Mouse (Mus musculus): ENCODE measurements around the gene Agtpbp1. TPM values are rescaled to one million over a fixed set of nuclear protein-coding genes. Genes with fewer than 3 reads are reported as not detected.
"Not testable (repeated sequence)": the region's sequence is repeated elsewhere in the genome, so short reads cannot be mapped to it uniquely, and the experiment has no call there.

Gene Agtpbp1
- polyA plus RNA-seq, 1 experiment from 2014 or later: 44.7 TPM

GRCm38 (mm10) chr13:59494619-59495262, 90.3 kb downstream of the Agtpbp1 start:
- no peak overlapping the region for H3K27ac ChIP-seq

GRCm38 (mm10) chr13:59490726-59491125, 94.3 kb downstream of the Agtpbp1 start:
- no peak for ATAC-seq (ENCODE audit: low FRiP score, low read depth)
- Histone ChIP-seq H3K9me3 (no peaks in the 10 kb centered on the region), H3K9ac (no peak overlapping the region), H3K36me3 (peaks cover 12% of the 10 kb centered on the region), H3K4me1 (peaks cover under 1% of the 10 kb centered on the region; the same call in 1 of the 2 replicates), H3K27me3 (replicated peaks) (no peaks in the 10 kb centered on the region), H3K27ac (no peak overlapping the region), H3K4me2 (replicated peaks) (no peak overlapping the region), H3K4me3 (no peak overlapping the region)
- 74% methylated on average over 4 of the region's 4 CpGs for WGBS

More at GRCm38 (mm10) chr13:59494619-59495262, 90.3 kb downstream of the Agtpbp1 start:
- Histone ChIP-seq H3K9ac (no peak overlapping the region), H3K27me3 (replicated peaks) (no peaks in the 10 kb centered on the region), H3K9me3 (no peaks in the 10 kb centered on the region), H3K4me1 (peaks cover 6% of the 10 kb centered on the region; the same call in 1 of the 2 replicates), H3K4me2 (replicated peaks) (no peak overlapping the region), H3K36me3 (peaks cover 17% of the 10 kb centered on the region), H3K4me3 (no peak overlapping the region)
- no peak for ATAC-seq (ENCODE audit: low FRiP score, low read depth)
- WGBS: 83% methylated on average over 5 of the region's 5 CpGs

GRCm38 (mm10) chr13:59489143-59489542, 95.9 kb downstream of the Agtpbp1 start:
- Histone ChIP-seq H3K4me1 (no peaks in the 10 kb centered on the region), H3K9me3 (no peaks in the 10 kb centered on the region), H3K27ac (no peak overlapping the region), H3K4me2 (replicated peaks) (no peak overlapping the region), H3K4me3 (no peak overlapping the region), H3K9ac (no peak overlapping the region), H3K36me3 (peaks cover under 1% of the 10 kb centered on the region), H3K27me3 (replicated peaks) (no peaks in the 10 kb centered on the region)
- ATAC-seq (ENCODE audit: low FRiP score, low read depth): no peak
- 69% methylated on average over 2 of the region's 2 CpGs for WGBS

DNA sequence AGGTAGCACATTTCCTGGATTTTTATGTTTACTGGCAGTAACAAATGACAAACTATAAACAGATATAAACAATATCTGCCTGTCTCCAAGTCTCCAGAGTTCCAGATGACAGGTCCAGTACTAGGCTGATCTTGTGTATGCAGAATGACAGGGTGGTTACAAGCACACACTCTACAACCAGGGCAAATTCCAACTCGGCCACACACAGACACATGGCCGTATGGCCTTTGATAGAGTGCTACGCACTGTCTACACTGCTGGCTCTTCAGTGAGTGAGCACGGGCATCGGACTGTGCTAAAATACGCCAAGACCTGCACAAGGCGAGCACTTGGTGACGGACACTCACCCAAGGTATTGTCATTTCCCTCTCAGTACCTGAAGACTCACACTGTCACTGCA, 97.7 kb downstream of the Agtpbp1 start:
- no peak for ATAC-seq (ENCODE audit: low FRiP score, low read depth)
- Histone ChIP-seq H3K9me3 (no peaks in the 10 kb centered on the region), H3K4me2 (replicated peaks) (no peak overlapping the region), H3K36me3 (peaks cover 2% of the 10 kb centered on the region; the same call in 1 of the 2 replicates), H3K4me1 (no peaks in the 10 kb centered on the region), H3K4me3 (no peak overlapping the region), H3K9ac (no peak overlapping the region), H3K27ac (no peak overlapping the region), H3K27me3 (replicated peaks) (no peaks in the 10 kb centered on the region)
- WGBS: 95% methylated on average over 8 of the region's 8 CpGs

- Histone ChIP-seq H3K4me1 (no peaks in the 10 kb centered on the region), H3K4me2 (replicated peaks) (no peak overlapping the region), H3K4me3 (no peak overlapping the region), H3K27me3 (replicated peaks) (no peaks in the 10 kb centered on the region), H3K9me3 (no peaks in the 10 kb centered on the region), H3K27ac (no peak overlapping the region), H3K36me3 (peaks cover 6% of the 10 kb centered on the region), H3K9ac (no peak overlapping the region)
- ATAC-seq (ENCODE audit: low FRiP score, low read depth): no peak
- WGBS: 92% methylated on average over 5 of the region's 5 CpGs
Observed at GRCm38 (mm10) chr13:59486243-59486642, 98.8 kb downstream of the Agtpbp1 start.

DNA sequence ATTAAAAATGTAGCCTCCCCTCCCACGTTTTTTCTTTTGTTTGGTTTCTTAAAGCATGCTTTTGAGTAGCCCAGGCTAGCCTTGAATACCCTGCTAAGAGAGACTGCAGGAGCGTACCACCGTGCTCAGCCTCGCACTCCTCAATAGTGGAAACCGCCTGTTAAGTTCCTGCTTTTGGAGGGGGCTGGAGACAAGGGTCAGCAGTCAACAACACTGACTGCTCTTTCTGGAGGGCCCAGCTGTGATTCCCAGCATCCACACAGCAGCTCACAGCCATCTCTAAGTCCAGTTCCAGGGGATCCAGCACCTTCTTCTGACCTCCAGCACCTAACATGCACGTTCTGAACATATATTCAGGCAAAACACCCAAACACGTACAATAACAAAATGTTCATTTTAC, 99.6 kb downstream of the Agtpbp1 start:
- Histone ChIP-seq H3K4me3 (no peak overlapping the region), H3K27ac (no peak overlapping the region), H3K36me3 (peaks cover 8% of the 10 kb centered on the region), H3K9ac (no peak overlapping the region), H3K27me3 (replicated peaks) (no peaks in the 10 kb centered on the region), H3K4me1 (no peaks in the 10 kb centered on the region), H3K9me3 (no peaks in the 10 kb centered on the region), H3K4me2 (replicated peaks) (no peak overlapping the region)
- WGBS: 86% methylated on average over 7 of the region's 7 CpGs
- ATAC-seq (ENCODE audit: low FRiP score, low read depth): no peak

DNA sequence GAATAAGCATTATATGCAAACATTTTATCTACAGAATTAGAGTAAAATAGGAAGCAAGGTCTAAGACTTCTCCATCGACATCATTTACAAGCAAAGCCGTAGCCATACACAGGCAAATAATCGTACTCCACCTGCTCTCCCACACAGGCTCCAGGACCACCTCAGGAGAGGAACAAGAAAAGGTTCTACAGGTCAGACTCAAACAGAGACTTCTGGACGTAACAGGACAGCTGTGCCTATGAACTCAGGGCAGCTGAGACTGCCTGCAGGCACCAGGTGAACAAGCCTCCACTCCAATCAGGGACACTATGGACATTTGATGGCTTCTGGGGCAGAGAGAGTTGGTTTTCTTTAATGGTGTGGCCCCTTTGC, 103.6 kb downstream of the Agtpbp1 start:
- Histone ChIP-seq H3K4me2 (replicated peaks) (no peak overlapping the region), H3K9me3 (no peaks in the 10 kb centered on the region), H3K4me3 (no peak overlapping the region), H3K27ac (no peak overlapping the region), H3K4me1 (no peaks in the 10 kb centered on the region), H3K27me3 (replicated peaks) (no peaks in the 10 kb centered on the region), H3K9ac (no peak overlapping the region), H3K36me3 (peaks cover 17% of the 10 kb centered on the region)
- WGBS: 84% methylated on average over 4 of the region's 4 CpGs
- ATAC-seq (ENCODE audit: low FRiP score, low read depth): no peak

- Histone ChIP-seq H3K4me2 (replicated peaks) (no peak overlapping the region), H3K9ac (no peak overlapping the region), H3K27me3 (replicated peaks) (no peaks in the 10 kb centered on the region), H3K4me3 (no peak overlapping the region), H3K27ac (no peak overlapping the region), H3K4me1 (no peaks in the 10 kb centered on the region), H3K36me3 (peaks cover 19% of the 10 kb centered on the region), H3K9me3 (no peaks in the 10 kb centered on the region)
- no peak for ATAC-seq (ENCODE audit: low FRiP score, low read depth)
- 90% methylated on average over 13 of the region's 13 CpGs for WGBS
Observed at GRCm38 (mm10) chr13:59480599-59481483, 104.2 kb downstream of the Agtpbp1 start.

DNA sequence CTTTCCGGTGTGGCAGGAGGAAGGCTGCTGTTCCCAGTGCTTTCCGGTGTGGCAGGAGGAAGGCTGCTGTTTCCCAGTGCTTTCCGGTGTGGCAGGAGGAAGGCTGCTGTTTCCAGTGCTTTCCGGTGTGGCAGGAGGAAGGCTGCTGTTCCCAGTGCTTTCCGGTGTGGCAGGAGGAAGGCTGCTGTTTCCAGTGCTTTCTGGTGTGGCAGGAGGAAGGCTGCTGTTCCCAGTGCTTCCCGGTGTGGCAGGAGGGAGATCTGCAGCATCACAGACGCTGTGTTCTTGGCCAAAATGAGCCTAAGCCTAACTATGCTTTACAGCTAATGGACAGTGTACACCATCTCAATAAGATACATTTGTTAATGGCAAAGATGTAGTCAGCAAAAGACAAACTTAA, 107.1 kb downstream of the Agtpbp1 start:
- not testable (repeated sequence) for H3K27me3 ChIP-seq (replicated peaks); H3K4me2 ChIP-seq (replicated peaks); H3K4me1 ChIP-seq; ATAC-seq (ENCODE audit: low FRiP score, low read depth); H3K9ac ChIP-seq; H3K9me3 ChIP-seq; H3K27ac ChIP-seq; H3K4me3 ChIP-seq
- H3K36me3 ChIP-seq: peaks cover 19% of the 10 kb centered on the region; the same call in 1 of the 2 replicates
- 94% methylated on average over 7 of the region's 7 CpGs for WGBS

DNA sequence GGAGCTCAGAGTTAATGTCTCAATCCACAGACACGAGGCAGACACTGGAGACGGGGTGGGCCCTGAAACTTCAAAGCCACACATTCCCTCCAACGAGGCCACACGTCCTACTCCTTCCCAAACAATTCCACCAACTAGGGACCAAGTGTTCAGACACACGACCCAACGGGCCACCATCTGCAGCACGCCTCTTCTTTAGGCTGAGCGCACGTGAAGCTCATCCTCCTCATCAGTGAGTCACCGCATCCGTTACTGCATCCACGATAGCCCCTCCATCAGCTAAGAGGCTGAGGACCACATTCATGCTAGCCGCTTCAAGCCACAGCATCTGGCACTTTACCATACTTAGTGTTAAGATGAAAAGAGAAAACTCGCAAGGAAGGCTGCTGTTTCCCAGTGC, 107.6 kb downstream of the Agtpbp1 start:
- Histone ChIP-seq H3K27me3 (replicated peaks) (no peaks in the 10 kb centered on the region), H3K4me1 (no peaks in the 10 kb centered on the region), H3K36me3 (peaks cover 19% of the 10 kb centered on the region; the same call in 1 of the 2 replicates), H3K9me3 (no peaks in the 10 kb centered on the region), H3K27ac (no peak overlapping the region), H3K4me3 (no peak overlapping the region), H3K9ac (no peak overlapping the region), H3K4me2 (replicated peaks) (no peak overlapping the region)
- no peak for ATAC-seq (ENCODE audit: low FRiP score, low read depth)
- WGBS: 92% methylated on average over 14 of the region's 14 CpGs

- H3K4me3 ChIP-seq: no peak overlapping the region
- H3K9me3 ChIP-seq: no peaks in the 10 kb centered on the region
- no peak overlapping the region for H3K9ac ChIP-seq
- H3K27me3 ChIP-seq (replicated peaks): no peaks in the 10 kb centered on the region
- ATAC-seq (ENCODE audit: low FRiP score, low read depth): no peak
- peaks cover 18% of the 10 kb centered on the region; the same call in 1 of the 2 replicates for H3K36me3 ChIP-seq
- H3K27ac ChIP-seq: no peak overlapping the region
- no peaks in the 10 kb centered on the region for H3K4me1 ChIP-seq
- 62% methylated on average over 8 of the region's 8 CpGs for WGBS
- no peak overlapping the region for H3K4me2 ChIP-seq (replicated peaks)
Observed at GRCm38 (mm10) chr13:59474973-59475372, 110.1 kb downstream of the Agtpbp1 start.

- WGBS: 78% methylated on average over 10 of the region's 10 CpGs
- Histone ChIP-seq H3K27me3 (replicated peaks) (no peaks in the 10 kb centered on the region), H3K9ac (no peak overlapping the region), H3K27ac (no peak overlapping the region), H3K4me3 (no peak overlapping the region), H3K36me3 (peaks cover 18% of the 10 kb centered on the region; the same call in 1 of the 2 replicates), H3K4me2 (replicated peaks) (no peak overlapping the region), H3K9me3 (no peaks in the 10 kb centered on the region), H3K4me1 (no peaks in the 10 kb centered on the region)
- no peak for ATAC-seq (ENCODE audit: low FRiP score, low read depth)
Observed at GRCm38 (mm10) chr13:59473341-59473740, 111.7 kb downstream of the Agtpbp1 start.
